ENCODE assay signal across 20 mouse cellular contexts in genomic region chr4:64000293-64000692, GRCm38 (mm10). TPM values are rescaled to one million over a fixed set of nuclear protein-coding genes. Genes with fewer than 3 reads are reported as not detected.
"Had no signal": no experiment of that assay in that cellular context is flagged by ENCODE, and none has a peak within 500 bp of the region (broad histone marks: within the 10 kb centered on the region; RNA-seq: fewer than 3 reads in every experiment).

No protein-coding gene starts in this region.

- DNase-seq: lung, adult 2 months; lung, postnatal 10 days; lung, postnatal 4 days; midbrain, embryonic 14.5 days; retina, postnatal 1 day; right cerebral cortex, adult 18-20 months; right cerebral cortex, postnatal 25 days; right cerebral cortex, postnatal 4 days; spleen, adult 18-20 months; thymus, adult 18-20 months; thymus, postnatal 14 days; thymus, postnatal 36 days had no signal

- H3K36me3 ChIP-seq: midbrain, embryonic 10.5 days; midbrain, embryonic 12.5 days; neural tube, embryonic 13.5 days; neural tube, embryonic 15.5 days had no signal

- H3K4me3 ChIP-seq: midbrain, embryonic 10.5 days; midbrain, embryonic 12.5 days; myocyte; neural tube, embryonic 13.5 days; neural tube, embryonic 15.5 days had no signal

- H3K27me3 ChIP-seq: midbrain, embryonic 12.5 days; neural tube, embryonic 13.5 days; neural tube, embryonic 15.5 days had no signal

- H3K27ac ChIP-seq: liver, embryonic 14.5 days; midbrain, embryonic 10.5 days; midbrain, embryonic 12.5 days; neural tube, embryonic 13.5 days; neural tube, embryonic 15.5 days had no signal

- H3K4me1 ChIP-seq: neural tube, embryonic 15.5 days had no signal

- ATAC-seq: midbrain, embryonic 16.5 days had no signal

- H3K4me2 ChIP-seq: midbrain, embryonic 12.5 days; neural tube, embryonic 13.5 days; neural tube, embryonic 15.5 days had no signal

- H3K9ac ChIP-seq: liver, embryonic 14.5 days; midbrain, embryonic 12.5 days; neural tube, embryonic 13.5 days; neural tube, embryonic 15.5 days had no signal

- H3K9me3 ChIP-seq: midbrain, embryonic 10.5 days; midbrain, embryonic 12.5 days; neural tube, embryonic 13.5 days; neural tube, embryonic 15.5 days had no signal

RNA-seq across cellular contexts. Expression of gene Tnc, which starts 46.5 kb away (rescaled TPM):
- total RNA-seq: megakaryocyte-erythroid progenitor cell, adult 5-6 weeks had no signal
